Mouse (Mus musculus): Measurements from ENCODE around the gene Nrip1. TPM values are rescaled to one million over a fixed set of nuclear protein-coding genes. Genes with fewer than 3 reads are reported as not detected.

Nrip1 gene
- polyA plus RNA-seq, 1 experiment from 2014 or later, result 33.7 TPM

DNA sequence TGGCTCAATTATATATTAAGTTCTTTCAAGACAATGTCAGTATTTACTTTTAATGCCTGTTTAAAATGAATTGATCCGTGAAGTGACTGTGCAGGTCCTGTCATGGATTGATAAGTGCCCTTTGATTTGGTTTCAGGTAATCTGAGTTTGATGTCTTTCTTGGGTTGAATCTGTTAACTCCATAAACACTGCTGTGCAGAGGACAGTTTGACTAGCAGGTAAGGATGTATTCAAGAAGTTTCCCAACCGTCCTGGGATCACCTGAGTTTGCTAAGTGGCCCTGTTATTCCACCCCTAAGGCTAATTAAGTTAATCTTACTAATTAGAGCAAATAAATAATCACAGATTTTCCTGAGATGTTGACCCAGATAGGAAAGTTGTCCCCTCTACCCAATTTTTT, 84.1 kb downstream of the Nrip1 start:
- no peak for DNase-seq (ENCODE audit: low spot score)
- peaks cover 37% of the 10 kb centered on the region for H3K36me3 ChIP-seq (ENCODE audit: insufficient read depth, low read length)
- H3K4me2 ChIP-seq (ENCODE audit: low read length), result no peak overlapping the region
- H3K9me3 ChIP-seq (replicated peaks; ENCODE audit: low read length), result no peaks in the 10 kb centered on the region
- WGBS, result 65% methylated on average over 2 of the region's 2 CpGs
- TF ChIP-seq CTCF (IDR thresholded peaks at IDR 0.05; ENCODE audit: low read depth), result no peak
- no peaks in the 10 kb centered on the region for H3K4me1 ChIP-seq (replicated peaks; ENCODE audit: insufficient read depth, low read length)
- no peak overlapping the region for H3K4me3 ChIP-seq (replicated peaks; ENCODE audit: low read depth, low read length)
- no peaks in the 10 kb centered on the region for H3K27me3 ChIP-seq (ENCODE audit: insufficient read depth, low read length)
- no peak overlapping the region for H3K9ac ChIP-seq (ENCODE audit: low read depth, low read length)
- H3K27ac ChIP-seq, result no peak overlapping the region
- ATAC-seq (replicated peaks; ENCODE audit: low FRiP score, low read depth), result no peak

GRCm38 (mm10) chr16:76283796-76284195, 89.8 kb downstream of the Nrip1 start:
- 49% methylated on average over 3 of the region's 3 CpGs for WGBS

GRCm38 (mm10) chr16:76281850-76282249, 91.8 kb downstream of the Nrip1 start:
- Histone ChIP-seq H3K9ac (ENCODE audit: low read depth, low read length) (no peak overlapping the region), H3K27me3 (ENCODE audit: insufficient read depth, low read length) (no peaks in the 10 kb centered on the region), H3K36me3 (ENCODE audit: insufficient read depth, low read length) (no peaks in the 10 kb centered on the region), H3K9me3 (replicated peaks; ENCODE audit: low read length) (no peaks in the 10 kb centered on the region), H3K4me2 (ENCODE audit: low read length) (no peak overlapping the region), H3K4me3 (replicated peaks; ENCODE audit: low read depth, low read length) (no peak overlapping the region), H3K27ac (no peak overlapping the region), H3K4me1 (replicated peaks; ENCODE audit: insufficient read depth, low read length) (no peaks in the 10 kb centered on the region)
- 83% methylated on average over 6 of the region's 6 CpGs for WGBS
- no peak for DNase-seq (ENCODE audit: low spot score)
- ATAC-seq (replicated peaks; ENCODE audit: low FRiP score, low read depth), result no peak
- no peak for TF ChIP-seq CTCF (IDR thresholded peaks at IDR 0.05; ENCODE audit: low read depth)

More at GRCm38 (mm10) chr16:76283796-76284195, 89.8 kb downstream of the Nrip1 start:
- H3K27me3 ChIP-seq (ENCODE audit: insufficient read depth, low read length), result no peaks in the 10 kb centered on the region
- no peaks in the 10 kb centered on the region for H3K4me1 ChIP-seq (replicated peaks; ENCODE audit: insufficient read depth, low read length)
- H3K27ac ChIP-seq, result no peak overlapping the region
- no peak for TF ChIP-seq CTCF (IDR thresholded peaks at IDR 0.05; ENCODE audit: low read depth)
- no peak overlapping the region for H3K4me2 ChIP-seq (ENCODE audit: low read length)
- no peak overlapping the region for H3K9ac ChIP-seq (ENCODE audit: low read depth, low read length)
- no peaks in the 10 kb centered on the region for H3K36me3 ChIP-seq (ENCODE audit: insufficient read depth, low read length)
- DNase-seq (ENCODE audit: low spot score), result no peak
- no peaks in the 10 kb centered on the region for H3K9me3 ChIP-seq (replicated peaks; ENCODE audit: low read length)
- no peak for ATAC-seq (replicated peaks; ENCODE audit: low FRiP score, low read depth)
- no peak overlapping the region for H3K4me3 ChIP-seq (replicated peaks; ENCODE audit: low read depth, low read length)

DNA sequence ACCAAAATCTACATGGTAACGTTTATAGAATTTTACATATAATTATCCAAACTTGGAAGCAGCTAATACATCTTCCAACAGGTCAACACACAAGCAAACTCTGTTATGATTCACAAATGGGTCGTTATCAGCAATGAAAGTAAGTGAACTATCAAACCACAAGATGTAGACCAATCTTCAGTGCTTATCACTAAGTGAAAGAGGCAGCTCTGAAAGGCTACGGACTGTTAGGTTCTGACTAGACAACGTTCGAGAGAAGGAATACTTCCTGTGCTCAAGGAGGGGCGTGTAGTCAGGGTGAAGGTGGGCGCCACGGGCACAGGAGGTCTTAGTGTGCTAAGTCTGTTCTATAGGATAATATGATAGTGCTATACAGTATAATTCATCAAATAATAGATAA, 93.3 kb downstream of the Nrip1 start:
- H3K36me3 ChIP-seq (ENCODE audit: insufficient read depth, low read length), result no peaks in the 10 kb centered on the region
- H3K4me1 ChIP-seq (replicated peaks; ENCODE audit: insufficient read depth, low read length), result no peaks in the 10 kb centered on the region
- WGBS, result 88% methylated on average over 8 of the region's 8 CpGs
- no peaks in the 10 kb centered on the region for H3K9me3 ChIP-seq (replicated peaks; ENCODE audit: low read length)
- H3K4me2 ChIP-seq (ENCODE audit: low read length), result no peak overlapping the region
- H3K4me3 ChIP-seq (replicated peaks; ENCODE audit: low read depth, low read length), result no peak overlapping the region
- no peak overlapping the region for H3K27ac ChIP-seq
- ATAC-seq (replicated peaks; ENCODE audit: low FRiP score, low read depth) (no peak), DNase-seq (ENCODE audit: low spot score) (no peak)
- no peaks in the 10 kb centered on the region for H3K27me3 ChIP-seq (ENCODE audit: insufficient read depth, low read length)
- TF ChIP-seq CTCF (IDR thresholded peaks at IDR 0.05; ENCODE audit: low read depth), result no peak
- H3K9ac ChIP-seq (ENCODE audit: low read depth, low read length), result no peak overlapping the region

DNA sequence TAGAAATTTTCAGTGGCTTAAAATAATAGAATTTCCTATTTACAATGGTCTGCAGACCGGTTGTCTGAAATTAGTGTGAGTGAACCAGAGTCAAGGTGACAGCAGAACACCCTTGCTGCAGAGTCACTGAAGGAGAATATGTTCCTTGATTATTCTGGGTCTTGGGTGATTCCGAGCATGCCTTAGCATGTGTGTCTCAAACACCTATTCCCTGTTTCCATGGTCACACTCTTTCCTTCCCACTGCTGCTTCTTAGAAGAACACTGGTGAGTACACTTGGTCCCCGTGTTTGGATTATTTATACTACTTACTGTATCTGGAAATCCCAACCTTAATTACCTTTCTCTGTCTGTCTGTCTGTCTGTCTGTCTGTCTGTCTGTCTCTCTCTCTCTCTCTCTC, 97.4 kb downstream of the Nrip1 start:
- Histone ChIP-seq H3K36me3 (ENCODE audit: insufficient read depth, low read length) (no peaks in the 10 kb centered on the region), H3K9ac (ENCODE audit: low read depth, low read length) (no peak overlapping the region), H3K27me3 (ENCODE audit: insufficient read depth, low read length) (no peaks in the 10 kb centered on the region), H3K4me2 (ENCODE audit: low read length) (no peak overlapping the region), H3K4me3 (replicated peaks; ENCODE audit: low read depth, low read length) (no peak overlapping the region), H3K4me1 (replicated peaks; ENCODE audit: insufficient read depth, low read length) (no peaks in the 10 kb centered on the region), H3K9me3 (replicated peaks; ENCODE audit: low read length) (no peaks in the 10 kb centered on the region), H3K27ac (no peak overlapping the region)
- TF ChIP-seq CTCF (IDR thresholded peaks at IDR 0.05; ENCODE audit: low read depth), result no peak
- no peak for DNase-seq (ENCODE audit: low spot score)
- 88% methylated on average over 3 of the region's 3 CpGs for WGBS
- ATAC-seq (replicated peaks; ENCODE audit: low FRiP score, low read depth), result no peak

DNA sequence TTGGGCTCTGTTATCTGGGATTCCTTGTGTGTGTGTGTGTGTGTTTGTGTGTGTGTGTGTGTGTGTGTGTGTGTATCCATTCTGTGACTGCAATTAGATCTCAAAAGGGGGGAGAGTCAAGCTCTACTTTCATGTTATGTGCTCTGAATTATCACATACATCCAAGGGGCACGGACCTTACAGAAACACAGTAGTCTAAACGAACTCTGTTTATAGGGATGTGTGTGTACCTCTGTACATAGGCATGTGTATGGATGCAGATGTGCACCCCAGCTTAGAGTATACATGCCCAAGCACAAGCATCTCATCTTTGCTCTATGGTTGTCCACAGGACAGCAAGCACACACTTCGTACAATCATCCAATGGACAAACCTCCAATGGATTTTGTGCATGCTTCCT, 98.0 kb downstream of the Nrip1 start:
- ATAC-seq (replicated peaks; ENCODE audit: low FRiP score, low read depth), result no peak
- TF ChIP-seq CTCF (IDR thresholded peaks at IDR 0.05; ENCODE audit: low read depth), result no peak

GRCm38 (mm10) chr16:76275166-76275565, 98.5 kb downstream of the Nrip1 start:
- Histone ChIP-seq H3K27ac (no peak overlapping the region), H3K27me3 (ENCODE audit: insufficient read depth, low read length) (no peaks in the 10 kb centered on the region), H3K9me3 (replicated peaks; ENCODE audit: low read length) (no peaks in the 10 kb centered on the region), H3K9ac (ENCODE audit: low read depth, low read length) (no peak overlapping the region), H3K36me3 (ENCODE audit: insufficient read depth, low read length) (no peaks in the 10 kb centered on the region), H3K4me2 (ENCODE audit: low read length) (no peak overlapping the region), H3K4me1 (replicated peaks; ENCODE audit: insufficient read depth, low read length) (no peaks in the 10 kb centered on the region), H3K4me3 (replicated peaks; ENCODE audit: low read depth, low read length) (no peak overlapping the region)
- ATAC-seq (replicated peaks; ENCODE audit: low FRiP score, low read depth), result no peak
- TF ChIP-seq CTCF (IDR thresholded peaks at IDR 0.05; ENCODE audit: low read depth), result no peak
- 77% methylated on average over 7 of the region's 7 CpGs for WGBS
- no peak for DNase-seq (ENCODE audit: low spot score)

More for the DNA sequence above, 98.0 kb downstream of the Nrip1 start:
- Histone ChIP-seq H3K27ac (no peak overlapping the region), H3K4me1 (replicated peaks; ENCODE audit: insufficient read depth, low read length) (no peaks in the 10 kb centered on the region), H3K36me3 (ENCODE audit: insufficient read depth, low read length) (no peaks in the 10 kb centered on the region), H3K9ac (ENCODE audit: low read depth, low read length) (no peak overlapping the region), H3K4me3 (replicated peaks; ENCODE audit: low read depth, low read length) (no peak overlapping the region), H3K27me3 (ENCODE audit: insufficient read depth, low read length) (no peaks in the 10 kb centered on the region), H3K9me3 (replicated peaks; ENCODE audit: low read length) (no peaks in the 10 kb centered on the region), H3K4me2 (ENCODE audit: low read length) (no peak overlapping the region)
- no peak for DNase-seq (ENCODE audit: low spot score)
- WGBS, result 87% methylated on average over 3 of the region's 3 CpGs
